Mouse (Mus musculus): ENCODE measurements around the gene Olfr810.

Olfr810 gene

DNA sequence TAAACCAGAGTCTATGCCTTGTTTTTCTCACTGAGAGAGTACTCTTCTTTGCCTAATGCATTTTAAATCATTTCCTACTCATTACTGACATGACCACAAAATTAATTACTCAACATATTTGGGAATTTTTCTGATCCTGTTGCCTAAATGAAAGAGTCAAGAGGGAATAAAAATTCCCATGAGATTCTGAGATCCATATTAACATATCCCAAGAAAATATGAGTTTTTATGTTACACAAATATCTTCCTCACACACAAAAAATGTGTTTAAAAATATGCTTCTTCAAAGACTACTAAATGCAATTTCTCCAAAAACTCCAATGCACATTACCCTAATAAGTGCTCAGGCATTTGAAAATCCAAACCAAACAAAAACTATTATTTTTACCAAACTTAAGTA, at the start of gene Olfr810:
Gene Olfr810, minus strand, starts transcription at position 101 of the 400 bp plus-strand sequence.
- no peak for DNase-seq (ENCODE audit: low spot score)

DNA sequence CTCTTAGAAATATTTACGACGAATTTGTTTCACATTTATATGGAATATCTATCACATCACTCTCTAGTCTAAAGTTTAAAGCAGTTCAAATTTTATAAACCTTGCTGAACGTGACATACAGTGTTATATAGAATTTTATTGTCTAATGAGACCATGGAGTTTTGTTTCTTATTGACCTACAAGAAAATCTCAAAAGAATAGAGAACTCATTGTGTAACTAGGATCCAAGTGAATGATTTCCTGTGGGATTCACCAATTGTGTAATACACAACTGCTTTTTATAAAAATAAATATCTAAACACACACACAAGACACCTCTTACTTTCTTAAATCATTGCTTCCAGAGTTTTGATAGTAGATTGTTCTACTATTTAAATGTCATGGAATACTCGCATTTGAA, 9.6 kb upstream of the Olfr810 start, which contains the start of gene Olfr811:
Gene Olfr811, minus strand, starts transcription at position 101 of the 400 bp plus-strand sequence.
- DNase-seq (ENCODE audit: low spot score) = no peak

DNA sequence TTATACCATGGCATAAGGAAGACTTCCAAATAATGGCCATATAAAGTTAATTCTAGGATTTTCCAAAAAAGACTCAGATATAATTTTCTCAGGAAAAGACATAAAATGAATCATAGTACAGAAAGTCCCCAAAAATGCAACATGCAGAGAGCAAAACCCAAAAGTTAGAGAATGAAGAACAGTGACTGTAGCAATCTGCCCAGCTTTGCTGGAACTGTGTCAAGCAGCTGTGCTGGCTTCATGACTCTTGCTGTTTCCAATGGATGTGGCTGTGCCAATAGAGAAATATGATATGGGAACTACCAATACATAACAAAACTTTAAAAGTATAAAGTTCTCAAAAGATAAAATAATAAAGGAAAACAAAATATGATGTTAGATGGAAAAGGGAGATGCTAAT, 16.6 kb downstream of the Olfr810 start:
- DNase-seq (ENCODE audit: low spot score) = no peak

DNA sequence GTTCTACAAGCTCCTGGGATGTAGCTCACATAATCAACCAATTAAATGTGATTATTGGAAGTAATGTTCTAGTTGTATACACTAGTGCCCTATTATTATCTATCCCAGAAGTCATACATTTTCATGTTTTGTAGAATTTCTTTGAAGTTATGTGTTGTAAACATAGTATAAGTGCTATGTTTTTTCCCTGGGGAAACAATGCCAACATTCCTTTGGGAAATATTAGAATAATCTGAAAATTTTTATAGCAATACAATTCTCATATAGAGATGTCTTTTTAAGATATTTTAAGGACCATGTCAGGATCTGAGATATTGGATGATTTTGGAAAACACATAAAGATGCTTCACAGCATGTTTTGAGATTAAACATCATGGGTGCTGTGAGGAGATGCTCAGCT, 20.4 kb downstream of the Olfr810 start, which contains the start of gene Olfr809:
Gene Olfr809, plus strand, starts transcription at position 301 of the 400 bp plus-strand sequence.
- DNase-seq (ENCODE audit: low spot score) = no peak

DNA sequence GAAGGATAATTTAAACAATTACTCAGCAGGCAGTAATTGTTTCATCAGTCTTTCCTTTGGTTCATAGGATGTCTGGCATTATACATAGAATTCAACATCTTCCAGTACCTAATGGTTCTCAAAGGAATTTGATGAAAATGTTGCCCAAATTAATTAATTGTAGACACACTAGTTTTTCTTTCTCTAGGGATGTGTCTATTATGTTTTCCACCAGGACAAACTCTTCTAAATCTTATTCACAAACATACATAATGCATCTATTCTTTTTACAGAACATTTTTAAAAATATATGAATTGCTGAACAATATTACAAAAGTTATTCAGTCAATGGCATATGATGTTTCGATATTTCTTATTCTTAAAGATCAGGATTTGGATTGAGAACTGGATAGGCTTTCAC, 29.5 kb downstream of the Olfr810 start, which contains the start of gene Olfr808:
Gene Olfr808, plus strand, starts transcription at position 301 of the 400 bp plus-strand sequence.
- DNase-seq (ENCODE audit: low spot score) = no peak

DNA sequence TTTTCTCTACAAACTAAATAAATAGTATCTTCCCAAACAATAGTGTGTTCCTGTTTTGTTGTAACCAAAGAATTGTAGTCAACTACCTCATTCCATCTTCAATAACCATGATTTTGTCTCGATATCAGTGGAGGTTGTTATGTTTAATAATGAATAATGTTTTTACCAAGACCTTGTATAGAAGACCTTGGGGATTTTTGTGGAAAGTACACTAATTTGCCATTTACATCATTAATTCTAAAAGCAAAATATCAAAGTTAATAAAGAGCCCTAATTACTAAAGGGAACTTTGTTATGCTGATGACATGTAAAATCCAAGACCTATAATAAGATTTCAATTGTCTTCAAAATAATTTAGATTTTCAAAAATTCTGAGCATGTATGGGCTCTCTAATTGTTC, 37.0 kb downstream of the Olfr810 start, which contains the start of gene Olfr807:
Gene Olfr807, minus strand, starts transcription at position 101 of the 400 bp plus-strand sequence.
- no peak for DNase-seq (ENCODE audit: low spot score)

DNA sequence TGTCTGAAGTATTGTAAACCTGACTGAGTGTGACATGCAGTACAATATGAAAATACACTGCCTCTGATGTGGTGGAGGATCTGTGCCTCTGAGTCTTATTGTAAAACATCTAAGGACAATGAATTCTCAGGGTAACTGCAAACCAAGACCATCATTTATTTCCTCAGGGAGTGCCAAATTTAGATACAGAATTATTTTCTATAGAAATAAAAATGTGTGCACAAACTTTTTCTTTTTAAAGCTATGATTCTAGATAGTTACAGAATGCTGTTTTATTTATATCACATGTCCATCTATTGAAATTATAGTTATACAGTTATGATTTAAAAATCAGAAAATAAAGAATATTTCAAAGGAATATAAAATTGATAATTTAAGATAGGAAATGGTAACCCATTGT, 52.9 kb downstream of the Olfr810 start, which contains the start of gene Olfr806:
Gene Olfr806, minus strand, starts transcription at position 101 of the 400 bp plus-strand sequence.
- no peak for DNase-seq (ENCODE audit: low spot score)

Data from ovary, postnatal 10 days (tissue).